Mouse (Mus musculus) embryonic fibroblast, embryonic 13.5 days (primary cell): ENCODE measurements around the gene Map3k20.

ENCODE experiments used
- CTCF ChIP-seq: IDR thresholded peaks from 2 replicates; pipeline ENCODE4 v1.5.1; 2011; ENCODE audit warnings: mild to moderate bottlenecking, control low read depth, low read length, moderate library complexity, borderline replicate concordance; ENCODE audit not compliant: insufficient read depth
- POLR2A ChIP-seq: IDR thresholded peaks from 2 replicates; pipeline ENCODE4 v1.6.1; 2011; ENCODE audit warnings: low read depth, mild to moderate bottlenecking, control low read depth, low read length, moderate library complexity

DNA sequence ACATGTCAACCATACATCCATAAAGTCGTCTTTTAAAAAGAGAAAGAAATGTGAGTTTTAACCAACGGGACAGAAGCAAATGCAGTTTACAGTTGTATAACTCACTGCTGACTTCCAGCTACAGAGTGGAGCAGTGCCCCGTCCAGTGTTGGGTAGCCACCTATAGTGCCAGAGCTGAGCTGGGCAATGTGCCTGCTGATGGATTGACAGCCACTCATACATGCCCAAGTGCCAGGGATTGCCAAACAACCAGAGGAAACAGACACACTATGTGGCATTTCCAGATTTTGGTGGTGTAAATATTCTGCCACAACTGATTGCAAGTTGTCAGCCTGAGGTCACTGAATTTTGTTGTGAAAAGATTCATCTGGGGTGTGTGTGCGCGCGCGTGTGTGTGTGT lies 139.2 kb downstream of the Map3k20 start:
- TF ChIP-seq CTCF (no peak), POLR2A (no peak)
